Mouse (Mus musculus): ENCODE measurements around the gene Synrg.
A peak's percentile ranks its signal among the peaks of the same experiment; 100 is the strongest.

Synrg gene

DNA sequence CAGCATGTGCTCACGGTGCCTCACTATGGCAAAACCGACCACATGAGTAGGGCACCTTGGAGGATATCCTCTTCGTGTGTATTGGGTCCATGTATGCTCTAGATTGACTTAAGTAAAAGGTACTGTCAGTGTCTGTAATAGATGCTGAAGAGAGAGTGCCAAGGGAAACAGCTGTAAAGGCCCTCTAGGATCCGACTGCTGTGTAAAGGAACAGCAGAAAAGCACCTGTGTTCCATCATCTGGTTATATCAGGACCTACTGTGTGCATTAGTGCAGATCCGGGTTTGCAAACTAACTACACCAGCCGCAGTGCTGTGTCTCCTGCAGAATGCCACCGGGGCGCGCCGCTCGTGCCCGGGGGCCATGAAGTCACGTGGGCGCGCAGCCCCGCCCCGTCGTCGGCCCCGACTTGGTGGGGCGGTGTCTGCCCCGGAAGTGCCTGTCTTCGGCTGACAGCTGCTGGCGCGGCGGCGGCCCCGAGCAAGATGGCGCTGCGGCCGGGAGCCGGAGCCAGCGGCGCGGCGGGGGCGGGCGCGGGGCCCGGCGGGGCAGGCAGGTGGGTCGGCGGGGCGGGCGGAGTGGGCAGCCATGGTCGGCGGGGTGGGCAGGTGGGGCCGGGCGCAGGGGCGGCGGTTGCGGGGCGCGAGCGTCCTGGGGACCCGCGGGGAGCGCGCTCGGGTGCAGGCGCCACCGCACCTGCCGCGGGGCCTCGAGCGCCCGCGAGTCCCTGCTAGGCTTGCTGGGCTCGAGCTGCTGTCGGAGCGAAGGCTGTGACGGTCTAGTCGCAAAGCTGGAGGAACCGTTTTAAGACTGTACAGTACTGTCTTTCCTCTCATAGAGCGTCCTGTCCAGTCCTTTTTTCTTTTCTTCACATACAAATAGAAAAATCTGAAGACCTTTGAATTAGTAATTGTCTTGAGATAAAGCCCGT, at the start of gene Synrg:
Synrg (plus strand) TSS at position 438 of the 931 bp plus-strand sequence.
- DNase-seq (ENCODE audit: extremely low spot score), result peak; percentile 87

DNA sequence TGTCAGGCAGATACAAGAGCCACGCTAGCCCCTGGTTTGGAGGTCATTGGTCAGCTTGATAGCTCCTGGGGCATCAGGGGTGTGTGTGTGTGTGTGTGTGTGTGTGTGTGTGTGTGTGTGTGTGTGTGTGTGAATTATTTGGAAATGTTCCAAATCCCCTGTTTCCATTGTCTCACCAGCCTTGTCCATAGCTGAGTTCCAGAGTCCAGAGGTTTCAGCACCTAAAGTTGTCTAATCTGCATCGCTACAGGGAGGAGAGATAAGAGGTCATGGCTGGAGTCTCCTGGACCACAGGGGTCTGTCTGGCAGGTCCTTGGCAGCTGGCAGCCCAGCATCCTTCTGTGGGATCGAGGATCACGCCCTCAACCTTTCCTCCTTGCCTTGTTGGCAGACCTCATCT, 49.7 kb upstream of the Synrg start:
- DNase-seq (ENCODE audit: extremely low spot score), result no peak

DNA sequence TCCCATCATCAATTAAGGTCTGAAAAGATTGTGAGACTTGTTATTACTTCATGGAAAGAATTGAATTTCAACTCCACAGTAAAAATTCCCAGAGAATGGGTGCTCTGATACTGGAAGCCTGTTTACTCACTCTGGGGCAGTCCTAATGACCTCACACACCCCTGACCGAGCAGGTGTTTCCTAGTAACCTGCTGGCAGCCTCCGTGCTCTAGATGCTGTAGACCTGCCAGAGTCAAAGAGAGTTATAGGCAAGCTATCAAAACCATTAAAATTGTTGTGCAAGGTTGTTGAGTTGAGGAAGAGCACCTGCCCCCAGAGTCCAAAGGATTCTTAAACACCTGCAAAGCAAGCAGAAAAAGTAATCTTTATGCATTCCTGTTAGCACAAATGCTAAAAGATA, 41.6 kb upstream of the Synrg start:
- no peak for DNase-seq (ENCODE audit: extremely low spot score)

DNA sequence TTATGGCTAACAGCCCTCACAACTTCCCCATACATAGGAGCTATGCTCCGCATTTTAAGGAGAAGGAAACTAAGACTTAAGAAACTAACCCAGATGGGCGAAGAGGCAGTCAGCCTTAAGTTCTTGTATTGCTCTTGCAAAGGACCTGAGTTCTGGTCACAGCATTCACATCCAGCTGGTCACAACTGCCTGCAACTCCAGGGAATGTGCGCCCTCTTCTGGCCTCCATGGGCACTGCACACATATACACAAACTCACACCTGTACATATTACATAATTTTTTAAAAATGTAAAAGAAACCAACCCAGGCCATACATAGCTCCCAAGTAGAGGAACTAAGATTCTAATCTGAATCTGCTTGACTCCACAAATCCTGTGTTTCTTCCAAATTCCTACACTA, 37.1 kb upstream of the Synrg start:
- no peak for DNase-seq (ENCODE audit: extremely low spot score)

DNA sequence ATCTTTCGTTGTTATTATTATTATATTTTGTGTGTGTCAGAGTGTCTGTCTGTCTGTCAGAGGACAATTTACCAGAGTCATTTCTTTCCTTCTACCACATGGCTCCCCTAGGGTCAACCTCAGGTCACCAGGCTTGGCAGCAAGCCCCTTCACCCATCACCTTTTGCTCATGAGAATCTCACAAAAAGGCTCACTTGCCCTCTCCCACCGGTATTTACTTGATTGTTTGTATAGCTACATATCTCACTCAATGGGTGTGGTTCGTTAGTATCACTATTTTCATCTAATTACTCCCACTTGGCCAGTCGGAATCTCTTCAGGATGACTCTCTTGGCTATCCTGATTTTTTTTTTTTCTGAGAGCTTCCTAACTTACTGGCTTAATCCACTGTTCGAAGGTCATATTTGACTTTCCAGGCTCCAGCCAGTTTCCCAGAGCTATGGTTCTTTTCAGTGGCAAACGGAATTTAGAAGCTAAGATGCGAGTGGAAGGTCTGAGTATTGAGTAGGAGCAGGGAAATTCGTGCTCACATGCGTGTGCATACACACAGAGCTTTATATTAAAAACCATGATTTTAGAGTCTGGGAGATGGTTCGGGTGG, 31.6 kb upstream of the Synrg start:
- no peak for DNase-seq (ENCODE audit: extremely low spot score)

DNA sequence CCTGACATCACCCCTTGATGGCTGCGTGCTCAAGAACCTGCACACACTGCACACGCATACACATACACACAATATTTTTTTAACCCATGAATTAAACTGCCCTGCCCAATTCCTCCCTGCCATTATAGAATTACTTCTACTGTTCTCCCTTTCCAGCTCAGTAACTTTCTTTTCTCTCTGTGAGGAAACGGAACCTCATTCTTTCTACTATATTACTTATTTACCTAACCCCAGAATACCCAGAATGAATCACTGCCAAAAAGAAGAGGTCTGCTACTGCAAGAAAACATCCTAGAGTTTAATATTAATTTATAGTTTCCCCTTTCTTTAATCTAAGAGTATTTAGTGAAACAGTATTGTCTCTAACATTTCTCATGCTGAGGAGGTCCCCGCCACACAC, 30.9 kb upstream of the Synrg start:
- DNase-seq (ENCODE audit: extremely low spot score), result no peak

DNA sequence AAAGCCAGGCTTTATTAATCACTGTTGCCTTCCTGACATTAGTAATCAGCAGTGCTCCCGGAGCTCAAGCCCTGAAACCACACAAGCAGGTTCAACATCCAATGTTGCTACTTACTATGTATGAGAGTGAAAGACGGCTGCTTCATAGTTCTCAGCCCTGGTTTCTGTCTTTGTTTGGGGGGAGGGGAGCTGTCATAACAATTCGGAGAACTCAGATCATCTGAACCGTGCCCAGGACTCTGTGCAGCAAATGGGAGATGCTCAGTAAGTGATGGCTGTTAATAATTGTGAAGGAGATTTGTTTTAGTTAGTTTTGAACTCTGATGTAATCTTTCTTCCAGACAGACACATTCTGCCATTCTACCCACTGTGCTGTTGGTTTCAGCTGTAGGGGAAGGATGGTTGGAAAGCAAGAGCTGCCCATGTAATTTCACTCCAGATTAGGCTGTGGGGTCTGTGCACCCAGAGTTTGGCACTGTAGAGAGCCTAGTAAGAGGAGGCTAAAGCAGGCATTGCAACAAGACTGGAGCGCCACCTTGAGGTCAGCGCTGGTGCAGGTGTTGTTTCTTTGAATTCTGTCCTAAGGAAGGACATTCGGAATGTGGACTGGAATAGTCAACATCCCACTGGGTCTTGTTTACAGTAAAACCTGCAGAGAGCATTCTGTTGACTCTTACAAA, 28.1 kb upstream of the Synrg start:
- peak; percentile 77 for DNase-seq (ENCODE audit: extremely low spot score)

DNA sequence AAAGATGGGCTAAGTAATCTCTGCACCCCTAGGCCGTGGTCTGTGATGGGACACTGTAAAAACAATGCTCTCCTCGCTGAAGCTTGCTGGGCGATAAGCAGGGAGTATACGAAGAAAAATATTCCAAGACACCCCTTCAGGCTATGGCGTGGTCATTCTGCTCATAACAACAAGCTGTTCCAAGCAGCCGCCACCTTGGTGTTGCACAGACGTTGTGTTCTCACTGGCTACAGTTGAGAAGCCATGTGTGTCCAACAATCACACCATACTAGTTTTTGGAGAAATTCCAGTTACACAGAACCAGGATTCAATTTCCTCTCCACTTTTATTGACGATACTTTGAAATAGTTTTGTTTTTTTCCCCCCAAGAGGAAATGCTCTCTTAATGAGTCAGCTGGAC, 25.7 kb upstream of the Synrg start:
- no peak for DNase-seq (ENCODE audit: extremely low spot score)

DNA sequence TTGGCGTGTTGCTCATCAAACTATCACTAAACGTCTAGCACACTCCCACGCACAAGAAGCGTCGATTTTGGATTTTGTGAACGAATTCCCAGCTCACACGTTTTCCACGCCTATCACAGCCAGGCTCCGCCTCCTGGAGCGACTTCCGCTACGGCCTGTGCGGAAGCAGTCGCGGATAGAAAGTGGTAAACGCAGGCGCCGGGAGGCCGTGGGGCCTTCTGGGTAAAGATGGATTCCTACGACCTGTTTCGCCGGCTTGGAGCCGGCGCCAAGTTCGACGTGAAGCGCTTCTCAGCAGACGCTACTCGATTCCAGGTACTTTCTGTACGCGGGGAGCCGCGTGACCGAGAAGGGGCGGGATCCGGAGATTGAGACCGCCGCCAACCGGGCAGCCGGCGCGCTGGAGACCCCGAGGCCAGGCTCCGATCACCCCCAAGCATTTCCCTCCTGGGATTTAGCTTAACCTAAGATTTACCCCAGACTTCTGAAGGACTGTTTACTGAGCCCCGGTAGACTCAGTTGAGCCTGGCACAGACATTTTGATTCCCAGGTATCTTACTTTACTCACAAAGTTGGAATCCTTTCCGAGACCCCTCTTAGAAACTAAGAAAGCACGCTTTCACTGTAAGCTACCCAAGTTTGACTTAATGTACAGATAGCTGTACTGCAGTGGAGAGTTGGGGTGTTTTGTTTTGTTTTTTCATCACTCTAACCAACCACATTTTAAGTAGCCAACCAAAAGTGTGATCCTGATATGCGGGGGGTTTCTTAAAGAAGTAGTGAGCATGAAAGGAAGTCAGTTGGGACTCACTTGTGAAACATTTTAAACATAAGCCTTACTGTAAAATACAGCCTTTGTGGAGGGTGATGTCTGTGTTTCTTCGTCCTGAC, 22.0 kb upstream of the Synrg start, which contains the start of gene Ddx52:
Ddx52 (plus strand) TSS at position 113 of the 891 bp plus-strand sequence.
- DNase-seq (ENCODE audit: extremely low spot score), result peak; percentile 87

DNA sequence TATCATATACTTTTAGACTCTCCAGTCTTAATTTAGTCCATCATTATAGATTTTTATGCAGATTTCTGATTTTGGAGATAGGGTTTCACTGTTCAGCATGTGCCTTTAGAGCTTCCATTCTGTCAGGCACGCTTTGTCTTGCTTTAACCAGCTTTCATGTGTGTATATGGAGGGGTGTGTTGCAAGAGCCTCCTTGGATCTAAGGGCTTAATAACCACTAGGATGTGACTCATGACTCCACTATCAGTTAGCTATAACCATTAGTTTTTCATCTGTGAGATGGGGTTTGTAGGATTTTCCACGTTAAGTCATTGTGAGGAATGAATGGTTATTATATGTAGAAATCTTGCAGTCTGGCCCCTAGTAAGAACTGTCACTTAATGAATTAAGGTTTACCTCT, 7.4 kb upstream of the Synrg start:
- no peak for DNase-seq (ENCODE audit: extremely low spot score)

DNA sequence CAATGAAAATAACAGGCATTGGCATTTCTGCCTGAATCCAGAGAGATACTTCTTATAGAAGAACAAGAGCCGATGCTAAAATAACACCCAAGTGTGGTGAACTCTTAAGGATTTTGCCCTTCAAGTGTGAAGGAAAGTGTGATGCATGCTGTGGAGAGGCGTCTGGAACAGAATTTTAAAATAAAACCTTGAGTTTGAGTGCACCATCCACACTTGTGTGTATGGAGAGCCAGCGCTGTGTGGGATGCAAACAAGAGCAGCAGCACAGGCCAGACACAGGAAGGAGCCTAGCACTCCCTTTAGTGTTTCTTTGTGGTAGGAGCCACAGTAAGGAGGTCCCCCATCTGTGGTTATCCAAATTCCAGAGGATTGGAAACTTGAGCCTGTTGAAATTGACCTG, 2.2 kb upstream of the Synrg start:
- DNase-seq (ENCODE audit: extremely low spot score), result no peak

DNA sequence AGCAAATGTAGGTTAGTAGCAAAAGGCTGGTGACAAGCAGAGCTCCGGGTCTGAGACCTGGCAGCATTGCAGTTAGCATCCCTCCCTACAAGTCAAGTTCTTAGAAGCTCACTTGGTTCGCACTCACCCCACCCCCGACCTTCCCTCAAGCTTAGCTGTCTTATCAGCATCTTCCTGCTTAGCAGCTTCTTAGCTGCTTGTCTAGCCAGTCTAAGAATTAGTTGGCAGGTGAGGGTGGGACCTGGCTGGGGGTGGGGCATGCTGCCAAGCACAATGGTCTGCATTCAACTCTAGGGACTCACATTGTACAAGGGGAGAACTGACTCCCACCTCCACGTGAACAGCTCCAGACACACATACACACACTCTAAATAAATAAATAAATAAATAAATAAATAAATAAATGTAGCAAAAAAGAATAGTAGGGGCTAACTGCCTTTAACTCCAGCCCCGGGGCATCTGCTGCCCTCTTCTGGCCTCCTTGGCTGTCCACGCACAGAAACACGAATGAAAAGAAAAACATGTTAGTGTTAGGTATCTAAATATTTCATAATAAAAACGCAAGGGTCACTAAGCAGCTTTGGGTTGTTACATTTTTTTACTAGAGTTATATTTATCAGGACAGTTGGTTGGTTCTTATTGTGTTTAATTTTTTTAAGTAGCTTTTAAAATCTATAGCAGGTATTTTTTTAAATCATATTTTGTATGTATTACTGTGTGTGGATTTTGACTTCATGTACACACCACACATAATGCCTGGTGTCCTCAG, 3.4 kb downstream of the Synrg start:
- DNase-seq (ENCODE audit: extremely low spot score), result no peak

DNA sequence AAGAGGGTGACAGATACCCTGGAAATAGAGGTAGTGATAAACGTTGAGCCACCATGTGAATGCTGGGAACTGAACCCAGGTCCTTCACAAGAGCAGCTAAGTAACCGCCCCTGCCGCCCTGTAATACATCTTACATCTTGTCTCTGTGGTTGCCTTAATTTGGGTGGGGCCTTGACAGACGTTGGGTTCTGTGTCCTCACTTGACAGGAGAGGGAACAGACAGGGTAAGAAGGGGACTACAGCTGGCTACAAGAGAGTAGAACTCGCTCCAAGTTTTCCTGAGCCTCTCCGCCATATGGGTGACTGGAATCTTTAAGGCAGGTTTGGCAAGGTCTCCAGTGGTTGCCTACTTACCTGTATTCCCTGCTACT, 4.0 kb downstream of the Synrg start:
- DNase-seq (ENCODE audit: extremely low spot score), result no peak

DNA sequence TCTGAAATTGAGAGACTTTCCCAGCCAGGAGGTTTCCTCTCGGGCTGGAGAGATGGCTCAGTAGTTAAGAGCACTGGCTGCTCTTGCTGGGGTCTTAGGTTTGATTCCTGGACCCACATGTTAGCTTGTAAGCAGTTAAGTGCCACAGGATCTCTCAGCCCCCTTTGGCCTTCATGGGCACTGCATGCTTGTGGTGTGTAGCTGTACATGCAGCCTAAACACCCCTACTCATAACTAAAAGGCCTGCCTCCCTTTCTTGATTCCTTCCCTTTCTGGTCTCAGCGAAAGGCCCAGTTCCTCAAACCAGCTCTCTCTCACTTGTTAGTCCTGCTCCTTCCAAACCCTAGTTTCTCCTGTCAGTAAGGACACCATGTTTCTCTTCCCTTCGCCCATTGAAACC, 4.8 kb downstream of the Synrg start:
- DNase-seq (ENCODE audit: extremely low spot score), result no peak

DNA sequence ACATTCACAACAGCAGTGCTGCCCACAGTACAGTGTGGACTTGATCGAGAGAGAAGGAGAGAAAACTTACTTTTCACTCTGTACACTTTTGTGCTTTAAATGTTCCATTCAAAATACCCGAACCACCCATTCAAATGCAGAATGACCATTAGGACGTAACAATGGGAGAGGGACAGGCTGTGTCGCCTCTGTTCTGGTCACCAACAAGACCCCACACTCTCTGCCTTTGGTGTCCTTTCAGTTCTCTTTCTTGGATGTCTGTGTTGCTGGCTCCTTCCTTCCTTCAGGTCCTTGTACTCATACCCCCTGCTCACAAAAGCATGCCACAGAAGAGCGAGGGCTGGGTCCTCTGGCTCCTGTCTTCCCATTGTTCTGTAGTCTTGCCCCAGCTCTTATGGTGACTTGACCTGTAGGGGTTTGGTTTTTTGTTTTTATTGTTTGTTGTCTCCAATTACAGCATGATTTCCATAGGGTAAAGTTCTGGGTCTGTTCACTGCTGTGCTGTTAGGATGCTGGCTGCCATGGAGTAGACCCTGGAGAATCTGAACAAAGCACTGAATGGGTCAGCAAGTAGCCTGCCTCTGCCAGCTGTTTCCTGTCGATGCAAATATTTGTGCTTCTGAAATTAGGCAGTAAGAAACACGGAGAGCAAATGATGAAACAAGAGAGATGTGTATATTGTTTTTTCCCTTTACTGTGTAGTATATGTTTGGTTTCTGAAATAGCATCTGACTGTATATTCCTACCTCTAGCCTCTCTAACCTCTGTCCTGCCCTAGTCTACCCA, 10.5 kb downstream of the Synrg start:
- no peak for DNase-seq (ENCODE audit: extremely low spot score)

DNA sequence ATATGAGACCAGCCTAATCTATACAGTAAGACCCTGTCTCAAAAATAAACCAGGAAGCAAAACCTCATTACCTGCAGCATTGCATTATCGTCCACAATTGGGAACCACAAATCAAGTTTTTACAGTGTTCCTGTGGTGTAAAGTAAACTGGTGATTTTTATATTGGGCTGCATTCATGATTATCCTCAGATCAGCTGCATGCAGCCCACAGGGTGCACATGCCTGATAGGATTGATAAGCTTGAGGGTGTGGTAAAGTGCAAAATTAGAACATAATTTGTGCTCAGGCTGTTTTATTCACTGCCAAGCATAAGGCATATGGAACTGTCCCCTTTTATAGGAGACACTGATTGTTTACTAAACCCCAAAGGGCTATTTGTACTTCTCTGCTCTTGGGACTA, 11.3 kb downstream of the Synrg start:
- no peak for DNase-seq (ENCODE audit: extremely low spot score)

DNA sequence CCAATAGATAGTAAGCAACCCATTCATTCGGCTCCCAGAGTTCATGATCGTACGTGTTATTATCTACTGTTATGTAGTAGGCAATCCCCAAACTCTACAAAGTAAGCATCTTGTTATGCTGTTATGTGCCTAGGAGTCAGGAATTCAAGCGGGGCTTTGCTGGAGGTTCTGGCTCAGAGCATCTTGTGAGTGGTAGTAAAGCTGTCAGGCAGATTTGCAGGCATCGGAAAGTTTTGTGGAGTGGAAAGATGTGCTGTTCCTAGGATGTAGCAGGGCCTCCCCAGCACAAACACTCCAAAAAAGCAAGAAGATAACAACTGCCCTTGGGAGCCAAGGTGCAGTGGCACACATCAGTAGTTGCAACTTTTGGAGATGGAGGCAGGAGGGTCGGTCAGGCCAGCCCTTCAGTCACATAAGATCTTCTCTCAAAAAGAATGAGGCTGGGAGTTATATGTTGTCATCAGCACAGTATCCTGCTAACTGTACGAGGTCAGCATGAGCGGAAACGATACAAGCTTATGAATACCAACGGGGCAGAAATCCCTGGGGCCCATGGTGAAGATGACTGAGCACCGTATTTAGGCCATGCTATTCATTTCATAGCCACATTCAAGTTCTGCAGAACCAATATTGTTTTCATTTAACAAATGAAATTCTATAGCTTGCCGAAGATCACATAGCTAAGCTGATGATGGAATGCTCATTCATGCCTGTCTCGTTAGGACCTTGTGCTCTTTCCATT, 12.2 kb downstream of the Synrg start:
- no peak for DNase-seq (ENCODE audit: extremely low spot score)

DNA sequence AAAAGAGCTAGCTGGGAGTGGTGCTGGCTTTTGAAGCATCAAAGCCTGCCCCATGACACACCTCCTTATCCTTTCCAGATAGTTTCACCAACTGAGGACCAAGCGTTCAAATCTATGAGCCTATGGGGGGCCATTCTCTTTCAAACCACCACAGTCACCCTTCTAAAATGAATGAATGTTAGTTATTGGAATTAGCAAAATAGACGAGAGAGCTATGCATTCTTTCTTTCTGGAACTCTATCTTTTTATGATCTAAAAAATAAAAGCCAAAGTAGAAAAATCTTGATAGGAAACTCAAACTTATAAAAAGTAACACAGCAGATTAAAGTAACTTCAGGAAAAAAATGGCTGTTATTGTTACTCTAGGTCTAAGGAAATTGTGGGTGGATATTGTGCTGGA, 13.6 kb downstream of the Synrg start:
- DNase-seq (ENCODE audit: extremely low spot score), result no peak

DNA sequence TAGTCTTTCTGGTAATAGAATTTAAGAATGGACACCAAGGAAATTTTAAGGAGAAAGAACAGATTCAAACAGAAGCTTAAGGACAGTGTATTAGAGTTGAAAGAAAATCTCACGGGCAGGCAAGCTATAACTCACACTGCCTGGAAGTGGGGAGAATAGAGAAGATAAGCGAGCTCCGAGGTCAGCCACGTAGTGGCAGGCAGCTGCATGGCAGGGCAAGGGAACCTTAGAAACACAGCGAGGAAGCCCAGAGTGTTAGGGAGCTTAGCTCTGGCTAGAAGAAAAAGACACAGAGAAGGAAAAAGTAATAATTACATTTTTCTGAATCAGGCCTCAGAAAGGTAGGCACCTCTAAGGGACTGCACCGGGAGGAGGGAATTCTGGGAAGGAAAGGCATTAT, 15.8 kb downstream of the Synrg start:
- DNase-seq (ENCODE audit: extremely low spot score), result no peak

DNA sequence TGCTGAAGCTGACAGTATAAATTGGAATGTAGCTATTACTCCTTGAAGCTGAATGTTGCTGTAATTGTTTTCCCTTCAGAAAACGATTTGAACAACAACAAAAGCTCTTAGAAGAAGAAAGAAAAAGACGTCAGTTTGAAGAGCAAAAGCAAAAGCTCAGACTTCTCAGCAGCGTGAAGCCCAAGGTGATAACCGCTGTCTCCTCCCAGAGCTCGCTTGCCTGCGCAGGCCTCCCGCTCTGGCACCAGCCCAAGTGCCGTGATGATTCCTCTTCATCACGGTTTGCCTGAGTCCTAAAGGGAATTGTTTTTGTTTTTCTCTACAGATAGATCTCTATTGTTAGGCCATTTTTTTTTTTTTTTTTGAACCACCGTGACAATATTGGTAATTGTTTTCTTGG, 17.1 kb downstream of the Synrg start:
- DNase-seq (ENCODE audit: extremely low spot score), result no peak
